Mouse (Mus musculus): ENCODE data around the gene Taf6l.

DNA sequence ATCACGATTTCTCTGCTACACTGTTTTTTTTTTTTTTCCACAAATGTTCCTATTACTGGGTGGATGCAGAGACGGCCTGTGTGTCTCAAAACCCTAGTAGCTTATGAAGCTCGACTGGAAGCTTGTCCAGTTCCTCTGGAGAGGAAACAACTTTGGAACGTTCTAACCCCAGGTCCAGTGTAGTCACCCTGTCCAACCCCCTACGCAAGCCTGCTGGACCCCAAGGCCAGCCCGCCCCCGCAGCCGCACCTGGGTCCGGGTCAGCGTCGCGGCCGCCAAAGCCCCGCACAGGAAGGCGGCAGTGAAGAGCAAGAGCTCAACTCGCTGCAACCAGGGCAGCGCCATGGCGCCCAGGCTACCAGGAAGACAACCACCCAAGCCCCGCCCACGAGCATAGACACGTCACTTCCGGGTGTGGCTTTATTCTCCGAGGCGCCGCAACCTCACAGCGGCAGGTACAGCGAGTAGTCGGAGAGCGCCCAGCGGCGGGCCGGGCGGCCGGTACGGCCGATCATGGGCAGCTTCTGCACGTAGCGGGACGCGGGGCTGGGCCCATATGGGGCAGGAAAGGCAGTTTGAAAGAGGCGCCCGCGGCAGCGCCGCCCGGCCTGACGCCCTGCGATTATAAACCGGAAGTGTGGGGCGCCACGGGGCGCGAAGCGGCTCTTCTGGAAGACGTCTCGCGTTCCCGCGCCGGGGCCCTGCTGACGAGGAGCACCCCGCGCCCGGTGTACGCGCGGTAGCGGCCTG, 12.0 kb downstream of the Taf6l start, which contains the start of gene Tmem179b:
- no peak for TF ChIP-seq CTCF (IDR thresholded peaks at IDR 0.05; ENCODE audit: borderline replicate concordance, insufficient read depth, low read length)
- TF ChIP-seq POLR2A (IDR thresholded peaks at IDR 0.05; ENCODE audit: low read depth, low read length), result peak; percentile 95
